Mouse (Mus musculus): ENCODE results near the gene Atp6v1g2. TPM values are rescaled to one million over a fixed set of nuclear protein-coding genes. Genes with fewer than 3 reads are reported as not detected.

The Atp6v1g2 gene
- polyA plus RNA-seq, 1 experiment = 2.7 TPM

- TF ChIP-seq GATA1 (IDR thresholded peaks at IDR 0.05; ENCODE audit: low read length) = no peak
Observed at GRCm38 (mm10) chr17:35222299-35222698, 11.2 kb upstream of the Atp6v1g2 start.

GRCm38 (mm10) chr17:35224641-35225040 lies 8.8 kb upstream of the Atp6v1g2 start:
- TF ChIP-seq GATA1 (IDR thresholded peaks at IDR 0.05; ENCODE audit: low read length) = no peak

- TF ChIP-seq GATA1 (IDR thresholded peaks at IDR 0.05; ENCODE audit: low read length) = no peak
Observed at GRCm38 (mm10) chr17:35225456-35225855, 8.0 kb upstream of the Atp6v1g2 start.

GRCm38 (mm10) chr17:35226561-35227046 lies 6.9 kb upstream of the Atp6v1g2 start:
- TF ChIP-seq GATA1 (IDR thresholded peaks at IDR 0.05; ENCODE audit: low read length) = no peak

- no peak for TF ChIP-seq GATA1 (IDR thresholded peaks at IDR 0.05; ENCODE audit: low read length)
Observed at GRCm38 (mm10) chr17:35231022-35231421, 2.4 kb upstream of the Atp6v1g2 start.

- no peak for TF ChIP-seq GATA1 (IDR thresholded peaks at IDR 0.05; ENCODE audit: low read length)
Observed at GRCm38 (mm10) chr17:35232043-35232442, 1.4 kb upstream of the Atp6v1g2 start.

- no peak for TF ChIP-seq GATA1 (IDR thresholded peaks at IDR 0.05; ENCODE audit: low read length)
Observed at GRCm38 (mm10) chr17:35232659-35233058, 801 bp upstream of the Atp6v1g2 start.

GRCm38 (mm10) chr17:35234903-35235302 lies 1.4 kb downstream of the Atp6v1g2 start:
- TF ChIP-seq GATA1 (IDR thresholded peaks at IDR 0.05; ENCODE audit: low read length) = no peak

GRCm38 (mm10) chr17:35235614-35236389 lies 2.3 kb downstream of the Atp6v1g2 start, which contains the start of gene Nfkbil1:
Gene Nfkbil1, minus strand, starts transcription at chr17:35235792.
- TF ChIP-seq GATA1 (IDR thresholded peaks at IDR 0.05; ENCODE audit: low read length) = no peak

- no peak for TF ChIP-seq GATA1 (IDR thresholded peaks at IDR 0.05; ENCODE audit: low read length)
Observed at GRCm38 (mm10) chr17:35236390-35236746, 2.9 kb downstream of the Atp6v1g2 start.

- no peak for TF ChIP-seq GATA1 (IDR thresholded peaks at IDR 0.05; ENCODE audit: low read length)
Observed at GRCm38 (mm10) chr17:35236996-35237395, 3.5 kb downstream of the Atp6v1g2 start.

GRCm38 (mm10) chr17:35237504-35237903 lies 4.0 kb downstream of the Atp6v1g2 start:
- TF ChIP-seq GATA1 (IDR thresholded peaks at IDR 0.05; ENCODE audit: low read length) = no peak

- no peak for TF ChIP-seq GATA1 (IDR thresholded peaks at IDR 0.05; ENCODE audit: low read length)
Observed at GRCm38 (mm10) chr17:35239700-35240099, 6.2 kb downstream of the Atp6v1g2 start.

GRCm38 (mm10) chr17:35240384-35241304 lies 7.2 kb downstream of the Atp6v1g2 start:
- no peak for TF ChIP-seq GATA1 (IDR thresholded peaks at IDR 0.05; ENCODE audit: low read length)

- TF ChIP-seq GATA1 (IDR thresholded peaks at IDR 0.05; ENCODE audit: low read length) = no peak
Observed at GRCm38 (mm10) chr17:35241305-35242014, 8.0 kb downstream of the Atp6v1g2 start, which contains the start of gene Ddx39b. Gene Ddx39b, plus strand, starts transcription at chr17:35241746.
